Mouse (Mus musculus) stomach, embryonic 14.5 days (tissue): ENCODE measurements at regions not wholly inside any gene's neighbourhood (a gene's known extent, or its start where the extent isn't known, plus 50 kb on each side); places are given as distances from the start of the nearest gene placed in this dataset.
A peak's percentile ranks its signal among the peaks of the same experiment; 100 is the strongest.

Source experiments
- ATAC-seq: fragments of 200-750 bp; cut with Nextera tagmentation; 2 replicates; pipeline ENCODE4 v1.8.0; 2017; ENCODE audit warnings: low read depth, moderate TSS enrichment; ENCODE audit not compliant: insufficient number of reproducible peaks, insufficient read depth, low FRiP score
- H3K27ac ChIP-seq: fragments of 300-500 bp; sonication (generic); 2 replicates; pipeline ENCODE4 v1.5.1; 2014; ENCODE audit warnings: mild to moderate bottlenecking, low read length, moderate library complexity, mixed read lengths
- H3K27me3 ChIP-seq: fragments of 300-500 bp; sonication (generic); 2 replicates; pipeline ENCODE4 v1.6.1; 2014; ENCODE audit warnings: low read length, control low read depth, mixed read lengths; ENCODE audit not compliant: control insufficient read depth, insufficient read depth
- H3K36me3 ChIP-seq: fragments of 300-500 bp; sonication (generic); 2 replicates; pipeline ENCODE4 v1.6.1; 2014; ENCODE audit warnings: mild to moderate bottlenecking, control low read depth, low read length, moderate library complexity, mixed read lengths; ENCODE audit not compliant: control insufficient read depth, insufficient read depth
- H3K4me1 ChIP-seq: fragments of 300-500 bp; sonication (generic); 2 replicates; pipeline ENCODE4 v1.6.1; 2014; ENCODE audit warnings: low read length, control low read depth, mixed read lengths; ENCODE audit not compliant: control insufficient read depth, insufficient read depth
- H3K4me2 ChIP-seq: fragments of 300-500 bp; sonication (generic); replicated peaks from 2 replicates; pipeline ENCODE4 v1.6.1; 2014; ENCODE audit warnings: low read depth, low read length, control low read depth
- H3K4me3 ChIP-seq: fragments of 300-500 bp; sonication (generic); 2 replicates; pipeline ENCODE4 v1.5.1; 2014; ENCODE audit warnings: low read depth, low read length, control low read depth
- H3K9ac ChIP-seq: fragments of 300-500 bp; sonication (generic); replicated peaks from 2 replicates; pipeline ENCODE4 v1.6.1; 2014; ENCODE audit warnings: low read depth, mild to moderate bottlenecking, control low read depth, low read length, moderate library complexity, mixed read lengths
- H3K9me3 ChIP-seq: fragments of 300-500 bp; sonication (generic); 2 replicates; pipeline ENCODE4 v1.6.1; 2016; ENCODE audit warnings: low read depth, low read length, control low read depth; ENCODE audit not compliant: control insufficient read depth
- WGBS: fragments of 180-500 bp; shearing (Covaris S2); extraction: QIAGEN DNeasy Blood & Tissue Kit; methylation state at CpG from one replicate; pipeline ENCODE4 v1.1.7; 2014; 5-methylcytosine and 5-hydroxymethylcytosine counted together

DNA sequence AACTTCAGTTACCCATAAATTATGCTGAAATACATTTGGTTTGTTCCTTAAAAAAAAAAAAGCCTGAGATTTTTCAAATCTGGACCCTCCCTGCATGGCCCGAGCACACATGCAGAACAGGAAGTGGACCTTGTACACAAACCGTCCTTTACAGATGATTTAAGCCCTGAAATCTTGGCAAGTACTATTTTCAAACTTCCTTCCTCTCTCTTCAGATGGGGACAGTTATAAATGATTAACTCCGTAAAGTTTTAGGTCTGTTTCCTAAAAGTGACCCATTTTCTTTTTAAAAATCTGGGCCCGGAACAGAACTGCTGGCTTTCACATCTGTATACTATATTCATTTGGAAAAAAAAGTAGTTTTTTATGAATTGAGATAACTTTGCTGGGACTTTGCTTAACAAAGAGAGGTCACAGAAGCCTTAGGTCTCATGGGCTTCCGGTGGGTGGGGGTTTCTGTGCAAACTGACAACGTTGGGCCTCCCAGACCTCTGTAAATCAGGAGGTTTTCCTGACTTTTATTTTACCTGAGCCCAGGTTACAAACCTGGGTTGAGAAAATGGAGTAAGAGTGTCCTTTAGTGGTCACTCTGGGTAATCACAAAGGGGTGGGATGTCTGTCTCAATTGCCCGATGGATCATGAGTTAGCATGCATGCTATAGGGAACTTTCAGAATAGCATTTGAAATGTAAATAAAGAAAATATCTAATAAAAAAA lies 368.4 kb downstream of the Ankrd50 start:
- Histone ChIP-seq H3K4me3 (no peak overlapping the region), H3K27me3 (no peaks in the 10 kb centered on the region), H3K36me3 (no peaks in the 10 kb centered on the region), H3K4me1 (peaks cover 10% of the 10 kb centered on the region; the same call in 1 of the 2 replicates), H3K4me2 (peak overlapping the region; percentile 14), H3K27ac (peak overlapping the region; percentile 67; the same call in 1 of the 2 replicates), H3K9ac (no peak overlapping the region), H3K9me3 (no peaks in the 10 kb centered on the region)
- WGBS = 15% methylated on average over 7 of the region's 7 CpGs
- ATAC-seq = peak; percentile 56; the same call in 1 of the 2 replicates

DNA sequence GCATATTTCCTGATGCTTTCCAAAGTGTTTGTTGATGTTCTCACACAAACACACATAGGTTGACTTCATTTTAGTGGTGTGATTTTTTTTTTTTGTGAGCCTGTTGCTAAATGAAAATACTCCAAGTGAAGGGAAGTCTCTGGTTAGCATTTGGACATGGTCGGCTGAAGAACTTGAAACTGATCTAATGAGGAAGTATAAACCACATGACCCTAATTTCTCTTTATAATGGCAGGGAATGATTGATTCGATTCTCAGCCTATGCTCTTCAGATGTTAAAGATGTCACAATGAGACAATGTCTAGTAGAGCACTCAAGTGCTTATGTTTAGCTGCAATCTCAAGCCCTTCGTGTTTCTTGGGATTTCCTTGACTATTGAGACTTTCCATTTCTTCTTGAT lies 372.1 kb downstream of the Ankrd50 start:
- Histone ChIP-seq H3K9me3 (no peaks in the 10 kb centered on the region), H3K9ac (no peak overlapping the region), H3K27me3 (no peaks in the 10 kb centered on the region), H3K27ac (no peak overlapping the region), H3K4me2 (no peak overlapping the region), H3K4me1 (peaks cover 10% of the 10 kb centered on the region; the same call in 1 of the 2 replicates), H3K4me3 (no peak overlapping the region), H3K36me3 (no peaks in the 10 kb centered on the region)
- 82% methylated on average over 3 of the region's 3 CpGs for WGBS
- no peak for ATAC-seq

DNA sequence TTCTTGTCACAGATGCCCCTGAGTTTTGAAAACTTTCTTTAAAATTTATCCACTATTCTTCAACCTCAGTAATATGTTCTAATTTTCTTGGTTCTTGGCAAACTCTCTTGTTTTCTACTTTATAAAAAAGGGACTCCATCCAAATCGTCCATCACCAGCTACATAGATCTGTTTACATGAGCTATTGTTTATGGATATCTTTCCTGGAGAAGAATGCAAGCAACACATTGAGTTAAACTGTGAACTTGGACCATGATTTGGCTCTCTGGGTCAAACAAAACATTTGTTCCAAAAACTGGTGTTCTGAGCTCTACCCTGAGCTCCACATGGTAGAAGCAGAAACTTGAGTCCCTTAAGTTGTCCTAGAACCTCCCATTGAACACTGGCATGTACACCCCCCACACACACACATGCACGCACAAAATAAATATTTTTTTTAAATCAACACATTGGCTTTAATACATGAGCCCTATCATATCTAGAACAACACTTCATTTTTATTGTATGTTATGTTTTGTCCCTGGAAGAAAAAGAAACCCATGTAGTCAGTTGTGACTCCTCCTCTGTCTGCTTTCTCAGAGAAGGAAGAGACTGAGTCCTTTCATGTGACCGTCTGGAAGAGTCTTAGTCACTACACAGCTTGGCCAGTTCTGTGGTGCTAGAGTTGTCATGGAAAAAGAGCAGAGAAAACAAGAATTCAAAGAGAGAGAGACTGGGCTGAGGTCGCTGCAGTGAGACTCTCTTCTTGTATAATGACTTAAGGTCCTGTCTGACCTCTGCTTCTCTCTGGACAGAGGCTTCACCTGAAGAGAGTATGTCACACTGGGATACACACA lies 379.4 kb downstream of the Ankrd50 start:
- ATAC-seq = no peak
- Histone ChIP-seq H3K4me1 (no peaks in the 10 kb centered on the region), H3K9me3 (no peaks in the 10 kb centered on the region), H3K36me3 (no peaks in the 10 kb centered on the region), H3K27ac (no peak overlapping the region), H3K27me3 (no peaks in the 10 kb centered on the region), H3K4me2 (no peak overlapping the region), H3K4me3 (no peak overlapping the region), H3K9ac (no peak overlapping the region)
- 81% methylated on average over 4 of the region's 4 CpGs for WGBS

DNA sequence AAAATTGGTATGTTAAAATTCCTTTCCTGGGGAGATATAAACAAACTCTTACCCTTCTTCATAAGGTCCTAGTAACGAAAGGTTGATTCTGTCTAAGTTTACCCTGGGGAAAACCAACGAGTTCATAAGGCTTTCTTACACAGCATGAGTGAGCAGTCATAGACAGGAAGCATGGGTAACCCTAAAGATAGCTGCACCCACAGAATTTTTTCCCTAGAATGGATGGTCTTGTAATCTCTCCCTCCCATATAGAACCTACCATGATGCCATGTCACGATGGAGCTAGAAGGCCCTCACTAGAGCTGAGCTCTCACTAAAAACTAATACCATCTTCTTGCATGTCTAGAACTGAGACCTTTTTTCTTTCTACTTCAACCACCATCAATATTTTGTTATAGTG lies 380.1 kb upstream of the Gm5148 start:
- Histone ChIP-seq H3K36me3 (no peaks in the 10 kb centered on the region), H3K27me3 (no peaks in the 10 kb centered on the region), H3K4me1 (no peaks in the 10 kb centered on the region), H3K27ac (no peak overlapping the region), H3K4me3 (no peak overlapping the region), H3K4me2 (no peak overlapping the region), H3K9me3 (no peaks in the 10 kb centered on the region), H3K9ac (no peak overlapping the region)
- 69% methylated on average over 3 of the region's 3 CpGs for WGBS
- no peak for ATAC-seq

DNA sequence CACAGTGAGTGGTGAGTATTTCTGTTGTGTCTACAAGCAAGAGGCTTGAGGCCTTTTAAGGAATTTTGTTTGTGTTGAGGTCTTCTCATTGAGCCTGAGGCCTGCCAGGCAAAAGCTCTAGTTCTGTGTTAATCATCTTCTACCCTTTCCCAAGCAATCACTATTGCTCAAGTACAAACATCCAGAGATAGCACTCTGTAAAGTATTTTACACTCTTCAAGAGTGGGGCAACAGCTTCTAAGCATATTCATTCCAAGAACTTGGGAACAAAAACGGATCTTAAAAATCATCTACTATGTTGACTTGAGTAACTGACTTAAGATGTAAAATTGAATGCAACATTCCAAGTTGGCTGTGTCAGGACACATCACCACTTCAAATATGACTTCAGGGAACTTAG lies 378.7 kb upstream of the Gm5148 start:
- Histone ChIP-seq H3K9ac (no peak overlapping the region), H3K9me3 (no peaks in the 10 kb centered on the region), H3K27ac (no peak overlapping the region), H3K27me3 (no peaks in the 10 kb centered on the region), H3K4me2 (no peak overlapping the region), H3K4me1 (no peaks in the 10 kb centered on the region), H3K36me3 (no peaks in the 10 kb centered on the region), H3K4me3 (no peak overlapping the region)
- 89% methylated on average over 1 of the region's 1 CpGs for WGBS
- no peak for ATAC-seq

DNA sequence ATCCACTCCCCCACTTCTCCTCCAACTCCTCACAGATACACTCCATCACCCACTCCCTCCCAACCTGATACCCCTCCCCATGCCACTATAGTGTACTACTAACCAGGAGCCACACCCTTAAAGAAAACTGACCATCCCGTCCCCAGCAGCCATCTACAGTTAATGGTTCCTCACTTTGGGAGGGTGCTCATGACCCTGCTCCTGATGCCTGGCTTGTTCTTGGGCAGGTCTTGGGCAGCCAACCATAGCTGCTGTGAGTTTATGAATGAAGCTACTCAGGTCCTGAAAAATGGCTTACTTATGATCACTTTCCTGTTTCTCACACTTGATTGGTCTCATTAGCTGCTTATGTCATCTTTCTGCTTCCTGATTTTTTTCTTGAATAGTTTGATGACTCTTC lies 377.9 kb upstream of the Gm5148 start:
- Histone ChIP-seq H3K4me3 (no peak overlapping the region), H3K4me2 (no peak overlapping the region), H3K27ac (no peak overlapping the region), H3K9ac (no peak overlapping the region), H3K36me3 (no peaks in the 10 kb centered on the region), H3K4me1 (no peaks in the 10 kb centered on the region), H3K9me3 (no peaks in the 10 kb centered on the region), H3K27me3 (no peaks in the 10 kb centered on the region)
- no peak for ATAC-seq
- 71% methylated on average over 1 of the region's 1 CpGs for WGBS

DNA sequence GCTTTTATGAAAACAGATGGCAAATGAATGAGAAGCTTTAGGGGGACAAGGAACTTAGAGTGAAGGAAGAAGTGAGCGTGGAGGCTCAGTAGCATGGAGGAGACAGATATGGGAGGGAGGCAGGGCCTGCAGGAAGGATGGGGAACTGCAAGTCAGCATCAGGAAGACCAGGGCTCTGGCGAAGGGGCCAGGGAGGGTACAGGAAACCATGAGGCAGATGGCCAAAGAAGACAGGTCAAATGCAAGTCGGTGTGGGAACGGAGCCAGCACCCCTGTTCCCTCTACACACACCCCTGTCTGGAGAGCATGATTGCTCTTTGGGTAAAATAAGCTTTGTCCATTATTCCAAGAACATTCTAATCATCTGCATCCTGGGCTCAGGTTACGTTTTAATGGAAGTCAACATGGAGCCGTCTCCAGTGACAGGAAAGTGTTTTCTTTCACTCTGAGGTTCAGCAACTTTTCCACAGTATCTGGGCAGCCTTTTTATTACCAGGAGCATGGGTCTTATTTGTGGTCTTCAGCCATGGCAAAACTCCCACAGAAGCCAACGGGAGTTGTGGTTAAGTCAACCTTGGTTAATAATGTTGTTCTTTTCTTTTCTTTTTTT lies 370.2 kb upstream of the Gm5148 start:
- Histone ChIP-seq H3K27ac (no peak overlapping the region), H3K4me1 (no peaks in the 10 kb centered on the region), H3K4me2 (no peak overlapping the region), H3K9me3 (no peaks in the 10 kb centered on the region), H3K4me3 (no peak overlapping the region), H3K27me3 (no peaks in the 10 kb centered on the region), H3K36me3 (no peaks in the 10 kb centered on the region), H3K9ac (no peak overlapping the region)
- WGBS = 74% methylated on average over 7 of the region's 7 CpGs
- ATAC-seq = no peak

DNA sequence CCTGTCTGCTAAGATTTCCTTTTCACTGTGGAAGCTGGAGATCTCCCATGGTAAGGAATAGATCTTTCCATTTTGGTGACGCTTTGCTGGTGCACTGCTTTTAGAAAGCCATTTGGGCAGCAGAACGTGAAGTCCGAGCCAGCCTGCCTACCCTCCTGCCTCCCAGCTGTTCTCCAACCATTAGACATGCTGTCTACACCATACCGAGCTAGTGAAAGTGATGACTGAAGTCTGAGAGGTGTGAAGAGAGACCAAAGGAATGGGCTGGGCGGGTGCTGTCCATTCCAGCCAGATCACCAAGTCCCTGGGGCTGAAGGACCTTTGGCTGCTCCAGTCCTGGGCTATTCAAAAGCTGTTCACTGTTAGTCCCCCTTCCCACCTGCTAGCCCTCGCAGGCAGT lies 360.3 kb upstream of the Gm5148 start:
- H3K4me3 ChIP-seq = no peak overlapping the region
- no peaks in the 10 kb centered on the region for H3K9me3 ChIP-seq
- no peaks in the 10 kb centered on the region for H3K36me3 ChIP-seq
- no peak overlapping the region for H3K4me2 ChIP-seq
- no peak for ATAC-seq
- H3K27ac ChIP-seq = no peak overlapping the region
- 67% methylated on average over 6 of the region's 6 CpGs for WGBS
- no peaks in the 10 kb centered on the region for H3K27me3 ChIP-seq
- H3K4me1 ChIP-seq = no peaks in the 10 kb centered on the region
- no peak overlapping the region for H3K9ac ChIP-seq
